ENCODE assay signal across 40 mouse cellular contexts in genomic region chr14:62997777-62998176, GRCm38 (mm10). TPM values are rescaled to one million over a fixed set of nuclear protein-coding genes. Genes with fewer than 3 reads are reported as not detected.
"Had no signal": no experiment of that assay in that cellular context is flagged by ENCODE, and none has a peak within 500 bp of the region (broad histone marks: within the 10 kb centered on the region; RNA-seq: fewer than 3 reads in every experiment).

Gene Defb47, plus strand, starts transcription at chr14:62998077.

- H3K9ac ChIP-seq: embryonic facial prominence, embryonic 12.5 days; embryonic facial prominence, embryonic 13.5 days; embryonic facial prominence, embryonic 15.5 days; forebrain, embryonic 12.5 days; forebrain, embryonic 13.5 days; forebrain, embryonic 15.5 days; forebrain, postnatal 0 days had no signal

- H3K27me3 ChIP-seq: embryonic facial prominence, embryonic 12.5 days; embryonic facial prominence, embryonic 13.5 days; embryonic facial prominence, embryonic 15.5 days; forebrain, embryonic 12.5 days; forebrain, embryonic 13.5 days; forebrain, embryonic 15.5 days had no signal

- H3K4me2 ChIP-seq: embryonic facial prominence, embryonic 12.5 days; embryonic facial prominence, embryonic 13.5 days; embryonic facial prominence, embryonic 15.5 days; forebrain, embryonic 12.5 days; forebrain, embryonic 13.5 days; forebrain, embryonic 15.5 days had no signal

- ATAC-seq: forebrain, embryonic 13.5 days; forebrain, embryonic 14.5 days; forebrain, embryonic 15.5 days; forebrain, embryonic 16.5 days; forebrain, postnatal 0 days had no signal

- H3K9me3 ChIP-seq: embryonic facial prominence, embryonic 10.5 days; embryonic facial prominence, embryonic 12.5 days; embryonic facial prominence, embryonic 13.5 days; embryonic facial prominence, embryonic 15.5 days; forebrain, embryonic 10.5 days; forebrain, embryonic 12.5 days; forebrain, embryonic 13.5 days; forebrain, embryonic 15.5 days had no signal

- H3K4me1 ChIP-seq: embryonic facial prominence, embryonic 15.5 days; forebrain, embryonic 12.5 days; forebrain, embryonic 13.5 days; forebrain, embryonic 15.5 days had no signal

- H3K36me3 ChIP-seq: embryonic facial prominence, embryonic 10.5 days; embryonic facial prominence, embryonic 12.5 days; embryonic facial prominence, embryonic 13.5 days; embryonic facial prominence, embryonic 15.5 days; forebrain, embryonic 10.5 days; forebrain, embryonic 12.5 days; forebrain, embryonic 15.5 days had no signal

- H3K27ac ChIP-seq: embryonic facial prominence, embryonic 10.5 days; embryonic facial prominence, embryonic 12.5 days; embryonic facial prominence, embryonic 13.5 days; embryonic facial prominence, embryonic 15.5 days; forebrain, embryonic 10.5 days; forebrain, embryonic 12.5 days; forebrain, embryonic 13.5 days; forebrain, embryonic 15.5 days; gastrocnemius, adult 2 months; heart, adult 2 months had no signal

- DNase-seq: cerebellum, adult 2 months; cerebellum, adult 8-10 months; cerebellum, adult 9-10 months; cerebellum, adult 9-11 months; cerebellum, postnatal 10 days; cerebellum, postnatal 14 days; cerebellum, postnatal 25 days; cerebellum, postnatal 36 days; embryo, embryonic 11 days; forebrain, postnatal 0 days; gastrocnemius, adult 2 months; gastrocnemius, postnatal 10 days; gastrocnemius, postnatal 14 days; gastrocnemius, postnatal 25 days; gastrocnemius, postnatal 36 days; heart, adult 11 months; heart, adult 18-20 months; heart, adult 2 months had no signal

- H3K4me3 ChIP-seq: embryonic facial prominence, embryonic 10.5 days; embryonic facial prominence, embryonic 12.5 days; embryonic facial prominence, embryonic 13.5 days; embryonic facial prominence, embryonic 15.5 days; erythroblast, embryonic 14.5 days; forebrain, embryonic 10.5 days; forebrain, embryonic 12.5 days; forebrain, embryonic 13.5 days; forebrain, embryonic 15.5 days; gastrocnemius, adult 2 months; heart, adult 2 months had no signal

RNA-seq across cellular contexts. Expression of gene Defb47, which starts in this region (rescaled TPM):
- total RNA-seq: common myeloid progenitor, adult 5-6 weeks; forebrain, postnatal 0 days; gastrocnemius, adult 18-20 months; gastrocnemius, adult 2 months; gastrocnemius, adult 8-10 months; gastrocnemius, postnatal 10 days; gastrocnemius, postnatal 14 days; gastrocnemius, postnatal 25 days; gastrocnemius, postnatal 36 days; gastrocnemius, postnatal 4 days; granulocyte monocyte progenitor cell, adult 5-6 weeks; heart, adult 18-20 months; heart, adult 2 months; heart, adult 8-10 months had no signal
- polyA plus RNA-seq: cortical plate, adult 2 months; embryonic facial prominence, embryonic 10.5 days; embryonic facial prominence, embryonic 11.5 days; embryonic facial prominence, embryonic 12.5 days; embryonic facial prominence, embryonic 13.5 days; embryonic facial prominence, embryonic 14.5 days; embryonic facial prominence, embryonic 15.5 days; erythroblast, embryonic 14.5 days; forebrain, embryonic 10.5 days; forebrain, embryonic 11.5 days; forebrain, embryonic 12.5 days; forebrain, embryonic 13.5 days; forebrain, embryonic 14.5 days; forebrain, embryonic 15.5 days; forebrain, embryonic 16.5 days; forebrain, postnatal 0 days; frontal cortex, adult 2 months; heart, adult 2 months had no signal
